22 mouse cellular contexts compared by ENCODE assay signal in genomic region chr11:86013087-86013486, GRCm38 (mm10).
"Had no signal": no experiment of that assay in that cellular context is flagged by ENCODE, and none has a peak within 500 bp of the region (broad histone marks: within the 10 kb centered on the region; RNA-seq: fewer than 3 reads in every experiment).

No protein-coding gene starts in this region.

- H3K9ac ChIP-seq: heart, embryonic 13.5 days; heart, embryonic 15.5 days; hindbrain, embryonic 13.5 days; hindbrain, embryonic 15.5 days; kidney, embryonic 15.5 days; limb, embryonic 13.5 days; limb, embryonic 15.5 days; liver, embryonic 13.5 days had no signal

- DNase-seq: gastrocnemius, postnatal 14 days; gastrocnemius, postnatal 36 days; heart, adult 2 months; heart, postnatal 14 days; heart, postnatal 36 days; kidney, adult 11 months; kidney, adult 2 months; kidney, adult 9 months; kidney, postnatal 14 days; kidney, postnatal 36 days; liver, embryonic 13.5 days had no signal

- H3K4me1 ChIP-seq: heart, embryonic 13.5 days; heart, embryonic 15.5 days; hindbrain, embryonic 15.5 days; liver, embryonic 13.5 days had no signal

- H3K36me3 ChIP-seq: heart, embryonic 13.5 days; heart, embryonic 15.5 days; hindbrain, embryonic 13.5 days; hindbrain, embryonic 15.5 days; kidney, embryonic 15.5 days; limb, embryonic 13.5 days; limb, embryonic 15.5 days; liver, embryonic 13.5 days had no signal

- H3K4me3 ChIP-seq: heart, adult 2 months; heart, embryonic 13.5 days; heart, embryonic 15.5 days; hindbrain, embryonic 13.5 days; hindbrain, embryonic 15.5 days; kidney, embryonic 15.5 days; left cerebral cortex, adult 2 months; limb, embryonic 13.5 days; limb, embryonic 15.5 days; liver, embryonic 13.5 days had no signal

- H3K27ac ChIP-seq: heart, adult 2 months; heart, embryonic 13.5 days; heart, embryonic 15.5 days; hindbrain, embryonic 13.5 days; hindbrain, embryonic 15.5 days; hindbrain, postnatal 0 days; kidney, embryonic 15.5 days; kidney, postnatal 0 days; left cerebral cortex, adult 2 months; limb, embryonic 13.5 days; limb, embryonic 15.5 days; liver, embryonic 13.5 days had no signal

- ATAC-seq: hindbrain, postnatal 0 days; intestine, embryonic 16.5 days had no signal

- H3K9me3 ChIP-seq: heart, embryonic 13.5 days; heart, embryonic 15.5 days; hindbrain, embryonic 13.5 days; hindbrain, embryonic 15.5 days; kidney, embryonic 15.5 days; limb, embryonic 13.5 days; limb, embryonic 15.5 days; liver, embryonic 13.5 days had no signal

- H3K27me3 ChIP-seq: heart, embryonic 13.5 days; heart, embryonic 15.5 days; hindbrain, embryonic 13.5 days; hindbrain, embryonic 15.5 days; limb, embryonic 13.5 days; limb, embryonic 15.5 days had no signal
